Mouse (Mus musculus) liver, embryonic 11.5 days (tissue): ENCODE measurements around the gene Cntnap1. TPM values are rescaled to one million over a fixed set of nuclear protein-coding genes. Genes with fewer than 3 reads are reported as not detected.

Source experiments
- ATAC-seq: fragments of 200-750 bp; cut with Nextera tagmentation; replicated peaks from 2 replicates; pipeline ENCODE4 v1.8.0; 2017; ENCODE audit warnings: moderate number of reproducible peaks, mild to moderate bottlenecking, moderate TSS enrichment, moderate library complexity; ENCODE audit not compliant: low FRiP score
- DNase-seq: peaks from one replicate; pipeline ENCODE4 v3.0.0-alpha.2; 2017; ENCODE audit warnings: low spot score
- H3K27ac ChIP-seq: fragments of 300-500 bp; sonication (generic); 2 replicates; pipeline ENCODE4 v1.5.1; 2014; ENCODE audit warnings: mild to moderate bottlenecking, low read depth, low read length, control low read depth
- H3K27me3 ChIP-seq: fragments of 300-500 bp; sonication (generic); replicated peaks from 2 replicates; pipeline ENCODE4 v1.6.1; 2014; ENCODE audit warnings: low read length, mixed read lengths; ENCODE audit not compliant: control insufficient read depth, insufficient read depth
- H3K36me3 ChIP-seq: fragments of 300-500 bp; sonication (generic); 2 replicates; pipeline ENCODE4 v1.6.1; 2014; ENCODE audit warnings: mild to moderate bottlenecking, low read length, moderate library complexity, mixed read lengths; ENCODE audit not compliant: control insufficient read depth, insufficient read depth
- H3K4me1 ChIP-seq: fragments of 300-500 bp; sonication (generic); replicated peaks from 2 replicates; pipeline ENCODE4 v1.6.1; 2014; ENCODE audit warnings: low read length, mixed read lengths; ENCODE audit not compliant: control insufficient read depth, insufficient read depth
- H3K4me2 ChIP-seq: fragments of 300-500 bp; sonication (generic); 2 replicates; pipeline ENCODE4 v1.6.1; 2014; ENCODE audit warnings: mild to moderate bottlenecking, control low read depth, moderate library complexity
- H3K4me3 ChIP-seq: fragments of 300-500 bp; sonication (generic); 2 replicates; pipeline ENCODE4 v1.5.1; 2014; ENCODE audit warnings: low read depth, low read length, control low read depth
- H3K9ac ChIP-seq: fragments of 300-500 bp; sonication (generic); 2 replicates; pipeline ENCODE4 v1.6.1; 2014; ENCODE audit warnings: low read depth, low read length, control low read depth
- H3K9me3 ChIP-seq: fragments of 300-500 bp; sonication (generic); 2 replicates; pipeline ENCODE4 v1.6.1; 2016; ENCODE audit warnings: low read length, inconsistent platforms, mixed read lengths; ENCODE audit not compliant: control insufficient read depth
- WGBS: fragments of 180-500 bp; shearing (Covaris S2); extraction: QIAGEN DNeasy Blood & Tissue Kit; methylation state at CpG from one replicate; pipeline ENCODE4 v1.1.7; 2014; 5-methylcytosine and 5-hydroxymethylcytosine counted together
- polyA plus RNA-seq: library from polyadenylated mRNA; unstranded; fragments of >200 nt; fragmentation: Nextera tagmentation; extraction: Ambion mirVana; gene quantifications from 2 replicates; pipeline ENCODE4 v1.2.1, GENCODE M21; 2014

The Cntnap1 gene
- polyA plus RNA-seq, 1 experiment from 2014 or later: 0.40 TPM

GRCm38 (mm10) chr11:101196175-101196574 is 25.9 kb downstream of the Cntnap1 start:
- Histone ChIP-seq H3K27me3 (no peaks in the 10 kb centered on the region), H3K27ac (no peak overlapping the region), H3K4me1 (peaks cover 9% of the 10 kb centered on the region), H3K4me3 (no peak overlapping the region), H3K4me2 (no peak overlapping the region), H3K36me3 (peaks cover 4% of the 10 kb centered on the region), H3K9me3 (no peaks in the 10 kb centered on the region), H3K9ac (no peak overlapping the region)
- no peak for DNase-seq
- no peak for ATAC-seq
- WGBS: 88% methylated on average over 8 of the region's 8 CpGs

- peak; percentile 75 for ATAC-seq
- no peak for DNase-seq
- H3K4me1 ChIP-seq: 0 out of 2 replicates have a peak, but pooled peaks cover 3% of the 10 kb centered on the region
- H3K27me3 ChIP-seq: no peaks in the 10 kb centered on the region
- no peaks in the 10 kb centered on the region for H3K9me3 ChIP-seq
- 0 out of 2 replicates have a peak overlapping the region, but pooled peaks have one; percentile 13 for H3K27ac ChIP-seq
- peaks cover 4% of the 10 kb centered on the region for H3K36me3 ChIP-seq
- no peak overlapping the region for H3K4me3 ChIP-seq
- WGBS: 77% methylated on average over 3 of the region's 3 CpGs
- H3K9ac ChIP-seq: no peak overlapping the region
- H3K4me2 ChIP-seq: no peak overlapping the region
Observed at GRCm38 (mm10) chr11:101199555-101199954, 29.2 kb downstream of the Cntnap1 start.

DNA sequence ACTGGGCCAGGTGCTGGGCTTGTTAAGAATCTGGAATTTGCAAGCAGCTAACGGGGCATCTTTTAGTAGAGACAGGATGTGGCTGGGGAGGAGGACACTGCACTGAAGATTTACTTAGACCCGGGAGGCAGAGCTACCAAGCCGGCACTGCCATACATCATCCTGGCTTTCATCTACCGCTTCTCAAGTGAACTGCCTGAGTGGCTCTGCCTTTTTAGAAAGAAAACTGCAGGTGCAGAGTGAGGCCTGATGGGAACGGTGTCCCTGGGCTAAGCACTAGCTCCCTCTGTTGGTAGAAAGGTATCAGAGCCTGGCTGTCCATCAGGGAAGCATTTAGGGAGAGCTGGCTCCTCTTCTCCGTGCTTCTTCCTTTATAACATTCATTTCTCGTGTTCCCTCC is 30.7 kb downstream of the Cntnap1 start:
- Histone ChIP-seq H3K4me1 (0 out of 2 replicates have a peak, but pooled peaks cover 3% of the 10 kb centered on the region), H3K4me2 (no peak overlapping the region), H3K4me3 (no peak overlapping the region), H3K9ac (no peak overlapping the region), H3K27ac (no peak overlapping the region), H3K36me3 (peaks cover 4% of the 10 kb centered on the region), H3K9me3 (no peaks in the 10 kb centered on the region), H3K27me3 (no peaks in the 10 kb centered on the region)
- 43% methylated on average over 7 of the region's 7 CpGs for WGBS
- ATAC-seq: 0 out of 2 replicates have a peak, but pooled peaks have one; percentile 45
- DNase-seq: no peak

- Histone ChIP-seq H3K9me3 (no peaks in the 10 kb centered on the region), H3K4me3 (no peak overlapping the region), H3K9ac (no peak overlapping the region), H3K4me1 (no peaks in the 10 kb centered on the region), H3K27ac (no peak overlapping the region), H3K36me3 (peaks cover 6% of the 10 kb centered on the region), H3K27me3 (no peaks in the 10 kb centered on the region), H3K4me2 (no peak overlapping the region)
- no peak for DNase-seq
- WGBS: 47% methylated on average over 3 of the region's 3 CpGs
- ATAC-seq: no peak
Observed at GRCm38 (mm10) chr11:101211970-101212369, 41.6 kb downstream of the Cntnap1 start.

- Histone ChIP-seq H3K27ac (no peak overlapping the region), H3K27me3 (no peaks in the 10 kb centered on the region)
- 90% methylated on average over 5 of the region's 5 CpGs for WGBS
Observed at GRCm38 (mm10) chr11:101216936-101217335, 46.6 kb downstream of the Cntnap1 start.

GRCm38 (mm10) chr11:101218436-101219055 is 48.2 kb downstream of the Cntnap1 start:
- Histone ChIP-seq H3K27me3 (no peaks in the 10 kb centered on the region), H3K36me3 (no peaks in the 10 kb centered on the region), H3K27ac (no peak overlapping the region), H3K4me1 (no peaks in the 10 kb centered on the region), H3K4me2 (no peak overlapping the region), H3K9me3 (no peaks in the 10 kb centered on the region), H3K9ac (no peak overlapping the region), H3K4me3 (no peak overlapping the region)
- 66% methylated on average over 10 of the region's 10 CpGs for WGBS
- ATAC-seq (no peak), DNase-seq (no peak)

More at GRCm38 (mm10) chr11:101216936-101217335, 46.6 kb downstream of the Cntnap1 start:
- ATAC-seq: no peak
- DNase-seq: no peak
- Histone ChIP-seq H3K4me3 (no peak overlapping the region), H3K4me1 (no peaks in the 10 kb centered on the region), H3K9ac (no peak overlapping the region), H3K9me3 (no peaks in the 10 kb centered on the region), H3K4me2 (no peak overlapping the region), H3K36me3 (peaks cover 4% of the 10 kb centered on the region; the same call in 1 of the 2 replicates)

DNA sequence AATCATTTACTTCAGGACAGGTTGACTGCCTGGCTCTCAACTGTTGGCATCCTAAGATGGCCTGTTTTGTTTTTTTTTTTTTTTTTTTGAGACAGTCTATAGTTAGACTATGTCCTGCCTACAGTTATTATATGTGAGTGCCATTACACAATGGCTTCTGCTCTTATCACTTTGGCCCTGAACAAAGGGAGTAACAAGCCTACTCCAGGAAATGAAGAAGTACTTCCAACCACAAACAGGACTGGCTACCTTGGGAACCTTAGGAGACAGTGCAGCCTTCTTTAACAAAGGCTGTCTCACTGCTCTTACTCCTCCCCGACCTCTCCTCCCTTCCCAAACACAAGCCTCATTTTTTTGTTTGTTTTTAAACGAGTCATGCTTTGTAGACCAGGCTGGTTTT is 50.5 kb downstream of the Cntnap1 start:
- Histone ChIP-seq H3K4me1 (0 out of 2 replicates have a peak, but pooled peaks cover 4% of the 10 kb centered on the region), H3K4me3 (no peak overlapping the region), H3K9ac (no peak overlapping the region), H3K27ac (no peak overlapping the region), H3K36me3 (no peaks in the 10 kb centered on the region), H3K4me2 (no peak overlapping the region), H3K9me3 (no peaks in the 10 kb centered on the region), H3K27me3 (no peaks in the 10 kb centered on the region)
- DNase-seq (no peak), ATAC-seq (no peak)
- WGBS: 43% methylated on average over 2 of the region's 2 CpGs

- Histone ChIP-seq H3K9ac (no peak overlapping the region), H3K36me3 (no peaks in the 10 kb centered on the region), H3K27me3 (no peaks in the 10 kb centered on the region), H3K4me2 (no peak overlapping the region), H3K4me3 (no peak overlapping the region), H3K4me1 (0 out of 2 replicates have a peak, but pooled peaks cover 4% of the 10 kb centered on the region), H3K9me3 (no peaks in the 10 kb centered on the region), H3K27ac (no peak overlapping the region)
- ATAC-seq (no peak), DNase-seq (no peak)
- 70% methylated on average over 8 of the region's 8 CpGs for WGBS
Observed at GRCm38 (mm10) chr11:101221306-101221986, 51.1 kb downstream of the Cntnap1 start.
